Mouse (Mus musculus): ENCODE data around the gene Otoa.

- no peak for TF ChIP-seq CTCF (IDR thresholded peaks at IDR 0.05; ENCODE audit: borderline replicate concordance, insufficient read depth, low read length)
- TF ChIP-seq POLR2A (IDR thresholded peaks at IDR 0.05; ENCODE audit: low read depth, low read length), result no peak
These were observed 117.5 kb downstream of the Otoa start for GRCm38 (mm10) chr7:121198933-121199332.

All from embryonic fibroblast, embryonic 13.5 days (primary cell).